Comparison of ENCODE assay signal across 10 mouse cellular contexts in genomic region chr2:168841713-168842045, GRCm38 (mm10).
A peak's percentile ranks its signal among the peaks of the same experiment; 100 is the strongest.
DNase-seq lines count a peak whose midpoint lies in the region; ATAC-seq lines count a peak whose summit lies in the region.
"Had no signal": no experiment of that assay in that cellular context is flagged by ENCODE, and none has a peak within 500 bp of the region (broad histone marks: within the 10 kb centered on the region; RNA-seq: fewer than 3 reads in every experiment).

No protein-coding gene starts in this region.

- no peaks in the 10 kb centered on the region for H3K36me3 ChIP-seq in kidney, embryonic 15.5 days
- H3K36me3 ChIP-seq in embryonic facial prominence, embryonic 13.5 days = no peaks in the 10 kb centered on the region
- no peaks in the 10 kb centered on the region for H3K36me3 ChIP-seq in limb, embryonic 11.5 days (ENCODE audit: control insufficient read depth, insufficient read depth, low read length)
- H3K36me3 ChIP-seq in neural tube, embryonic 15.5 days = no peaks in the 10 kb centered on the region

- no peak overlapping the region for H3K27ac ChIP-seq in kidney, embryonic 15.5 days
- H3K27ac ChIP-seq in embryonic facial prominence, embryonic 13.5 days = no peak overlapping the region
- H3K27ac ChIP-seq in limb, embryonic 11.5 days (replicated peaks; ENCODE audit: low read depth, low read length) = no peak overlapping the region
- H3K27ac ChIP-seq in neural tube, embryonic 15.5 days (replicated peaks) = no peak overlapping the region

- H3K9me3 ChIP-seq in kidney, embryonic 15.5 days (replicated peaks) = peaks cover 4% of the 10 kb centered on the region; the same call in 1 of the 2 replicates
- H3K9me3 ChIP-seq in embryonic facial prominence, embryonic 13.5 days = no peaks in the 10 kb centered on the region
- no peaks in the 10 kb centered on the region for H3K9me3 ChIP-seq in limb, embryonic 11.5 days (ENCODE audit: control insufficient read depth, low read length)
- no peaks in the 10 kb centered on the region for H3K9me3 ChIP-seq in neural tube, embryonic 15.5 days (replicated peaks)

- peaks cover 29% of the 10 kb centered on the region for H3K4me1 ChIP-seq in kidney, embryonic 15.5 days
- H3K4me1 ChIP-seq in embryonic facial prominence, embryonic 13.5 days = peaks cover 34% of the 10 kb centered on the region
- peaks cover 16% of the 10 kb centered on the region for H3K4me1 ChIP-seq in limb, embryonic 11.5 days (ENCODE audit: control insufficient read depth, insufficient read depth, low read length)
- H3K4me1 ChIP-seq in neural tube, embryonic 15.5 days = peaks cover 30% of the 10 kb centered on the region

- WGBS in kidney, embryonic 15.5 days = under 1% methylated on average over 11 of the region's 11 CpGs
- WGBS in embryonic facial prominence, embryonic 13.5 days = 2% methylated on average over 11 of the region's 11 CpGs
- under 1% methylated on average over 11 of the region's 11 CpGs for WGBS in limb, embryonic 11.5 days
- WGBS in neural tube, embryonic 15.5 days = 3% methylated on average over 11 of the region's 11 CpGs

- DNase-seq in kidney, adult 9 months = no peak
- no peak for DNase-seq in limb, embryonic 11.5 days (ENCODE audit: low spot score)
- DNase-seq in thymus, postnatal 14 days = no peak
- DNase-seq in yolk sac, embryonic 10.5 days (ENCODE audit: low spot score) = no peak
- DNase-seq: right cerebral cortex, postnatal 14 days had no signal

- no peak overlapping the region for H3K9ac ChIP-seq in kidney, embryonic 15.5 days
- H3K9ac ChIP-seq in embryonic facial prominence, embryonic 13.5 days = no peak overlapping the region
- no peak overlapping the region for H3K9ac ChIP-seq in limb, embryonic 11.5 days (ENCODE audit: low read length)
- no peak overlapping the region for H3K9ac ChIP-seq in neural tube, embryonic 15.5 days (replicated peaks)

- peak overlapping the region; percentile 34 for H3K4me2 ChIP-seq in kidney, embryonic 15.5 days
- H3K4me2 ChIP-seq in embryonic facial prominence, embryonic 13.5 days = peak overlapping the region; percentile 50
- peak overlapping the region; percentile 29; the same call in 1 of the 2 replicates for H3K4me2 ChIP-seq in limb, embryonic 11.5 days (ENCODE audit: low read depth, severe bottlenecking)
- H3K4me2 ChIP-seq in neural tube, embryonic 15.5 days = 0 out of 2 replicates have a peak overlapping the region, but pooled peaks have one; percentile 9

- no peak for ATAC-seq in kidney, embryonic 15.5 days (replicated peaks; ENCODE audit: low FRiP score)
- no peak for ATAC-seq in embryonic facial prominence, embryonic 13.5 days (ENCODE audit: insufficient number of reproducible peaks, insufficient read depth, low FRiP score, low TSS enrichment, low read depth)
- ATAC-seq in limb, embryonic 11.5 days (ENCODE audit: insufficient number of reproducible peaks, low FRiP score, low TSS enrichment, low read depth) = no peak
- no peak for ATAC-seq in neural tube, embryonic 15.5 days (ENCODE audit: low FRiP score)
- ATAC-seq: Patski had no signal

- peaks cover 86% of the 10 kb centered on the region for H3K27me3 ChIP-seq in kidney, embryonic 15.5 days
- H3K27me3 ChIP-seq in embryonic facial prominence, embryonic 13.5 days = peaks cover 28% of the 10 kb centered on the region
- 0 out of 2 replicates have a peak, but pooled peaks cover 3% of the 10 kb centered on the region for H3K27me3 ChIP-seq in limb, embryonic 11.5 days (ENCODE audit: control insufficient read depth, insufficient read depth, low read length)
- H3K27me3 ChIP-seq in neural tube, embryonic 15.5 days (replicated peaks) = peaks cover 27% of the 10 kb centered on the region
- H3K27me3 ChIP-seq: Patski had no signal

- H3K4me3 ChIP-seq in kidney, embryonic 15.5 days (replicated peaks) = 0 out of 2 replicates have a peak overlapping the region, but pooled peaks have one; percentile 0
- H3K4me3 ChIP-seq in embryonic facial prominence, embryonic 13.5 days = peak overlapping the region; percentile 13
- no peak overlapping the region for H3K4me3 ChIP-seq in limb, embryonic 11.5 days (ENCODE audit: low read depth, low read length)
- H3K4me3 ChIP-seq in neural tube, embryonic 15.5 days (replicated peaks) = no peak overlapping the region
- H3K4me3 ChIP-seq: erythroblast, embryonic 14.5 days had no signal

Comparison
In these comparisons a context has a peak if more than half of its experiments do, and no peak if none do; other contexts are left out.
1. H3K4me3 ChIP-seq: peak in kidney, embryonic 15.5 days (single experiment) and embryonic facial prominence, embryonic 13.5 days (single experiment); none in limb, embryonic 11.5 days (single experiment) and neural tube, embryonic 15.5 days (single experiment).
2. Peak in every context shown above with its lines, with median percentiles within 50 percentile points of each other: H3K4me2 ChIP-seq.